Mouse (Mus musculus) heart, adult 2 months (tissue): ENCODE results near the gene Tmprss12.

Source experiments
- CTCF ChIP-seq: fragments of 200-600 bp; IDR thresholded peaks from 2 replicates; pipeline ENCODE4 v1.8.1; 2022; ENCODE audit warnings: antibody characterized with exemption, mild to moderate bottlenecking, moderate library complexity
- EP300 ChIP-seq: fragments of 200-500 bp; IDR thresholded peaks from 2 replicates; pipeline ENCODE4 v1.6.1; 2011; ENCODE audit warnings: low read depth, low read length, control low read depth; ENCODE audit not compliant: insufficient read depth
- POLR2A ChIP-seq: fragments of 200-500 bp; IDR thresholded peaks from 2 replicates; pipeline ENCODE4 v1.6.1; 2011; ENCODE audit warnings: mild to moderate bottlenecking, low read depth, low read length, control low read depth; ENCODE audit not compliant: insufficient read depth

- TF ChIP-seq EP300 (no peak), CTCF (no peak), POLR2A (no peak)
Measured at GRCm38 (mm10) chr15:100300499-100300898, 19.9 kb downstream of the Tmprss12 start.
